Mouse (Mus musculus): ENCODE measurements around the gene Osbpl10. TPM values are rescaled to one million over a fixed set of nuclear protein-coding genes. Genes with fewer than 3 reads are reported as not detected.

Gene Osbpl10
- polyA plus RNA-seq, 1 experiment: 7.1 TPM

- TF ChIP-seq POLR2A (IDR thresholded peaks at IDR 0.05; ENCODE audit: borderline replicate concordance, extremely low read depth, low read depth, low read length) (no peak), CTCF (IDR thresholded peaks at IDR 0.05; ENCODE audit: insufficient read depth, low read length) (no peak)
- WGBS: 70% methylated on average over 6 of the region's 6 CpGs
- no peak for DNase-seq
- Histone ChIP-seq H3K4me1 (ENCODE audit: control insufficient read depth, insufficient read depth, low read length) (peaks cover 3% of the 10 kb centered on the region), H3K4me3 (replicated peaks; ENCODE audit: extremely low read depth, low read depth, low read length) (no peak overlapping the region)
Observed at GRCm38 (mm10) chr9:114979969-114980368, 1.6 kb downstream of the Osbpl10 start.

- 90% methylated on average over 16 of the region's 16 CpGs for WGBS
- TF ChIP-seq POLR2A (IDR thresholded peaks at IDR 0.05; ENCODE audit: borderline replicate concordance, extremely low read depth, low read depth, low read length): no peak
- TF ChIP-seq CTCF (IDR thresholded peaks at IDR 0.05; ENCODE audit: insufficient read depth, low read length): no peak
- Histone ChIP-seq H3K4me3 (replicated peaks; ENCODE audit: extremely low read depth, low read depth, low read length) (no peak within 1 kb of the TSS), H3K4me1 (ENCODE audit: control insufficient read depth, insufficient read depth, low read length) (peaks cover 1% of the 10 kb centered on the region)
- DNase-seq: no peak
Observed at GRCm38 (mm10) chr9:114982689-114983360, 4.5 kb downstream of the Osbpl10 start, which contains the start of gene Rps27rt. TSS of gene Rps27rt (minus strand) at chr9:114982739.

GRCm38 (mm10) chr9:114985741-114986140, 7.4 kb downstream of the Osbpl10 start:
- Histone ChIP-seq H3K4me1 (ENCODE audit: control insufficient read depth, insufficient read depth, low read length) (peaks cover 4% of the 10 kb centered on the region; the same call in 1 of the 2 replicates), H3K4me3 (replicated peaks; ENCODE audit: extremely low read depth, low read depth, low read length) (no peak overlapping the region)
- no peak for DNase-seq
- WGBS: 92% methylated on average over 5 of the region's 5 CpGs
- TF ChIP-seq POLR2A (IDR thresholded peaks at IDR 0.05; ENCODE audit: borderline replicate concordance, extremely low read depth, low read depth, low read length) (no peak), CTCF (IDR thresholded peaks at IDR 0.05; ENCODE audit: insufficient read depth, low read length) (no peak)

GRCm38 (mm10) chr9:114986361-114986760, 8.0 kb downstream of the Osbpl10 start:
- TF ChIP-seq CTCF (IDR thresholded peaks at IDR 0.05; ENCODE audit: insufficient read depth, low read length): no peak
- no peak for DNase-seq
- Histone ChIP-seq H3K4me3 (replicated peaks; ENCODE audit: extremely low read depth, low read depth, low read length) (no peak overlapping the region), H3K4me1 (ENCODE audit: control insufficient read depth, insufficient read depth, low read length) (peaks cover 4% of the 10 kb centered on the region; the same call in 1 of the 2 replicates)
- 95% methylated on average over 5 of the region's 5 CpGs for WGBS

GRCm38 (mm10) chr9:114988029-114988428, 9.7 kb downstream of the Osbpl10 start:
- WGBS: 92% methylated on average over 3 of the region's 3 CpGs
- H3K4me1 ChIP-seq (ENCODE audit: control insufficient read depth, insufficient read depth, low read length): peaks cover 4% of the 10 kb centered on the region; the same call in 1 of the 2 replicates
- TF ChIP-seq POLR2A (IDR thresholded peaks at IDR 0.05; ENCODE audit: borderline replicate concordance, extremely low read depth, low read depth, low read length) (no peak), CTCF (IDR thresholded peaks at IDR 0.05; ENCODE audit: insufficient read depth, low read length) (no peak)
- no peak overlapping the region for H3K4me3 ChIP-seq (replicated peaks; ENCODE audit: extremely low read depth, low read depth, low read length)
- no peak for DNase-seq

- TF ChIP-seq POLR2A (IDR thresholded peaks at IDR 0.05; ENCODE audit: borderline replicate concordance, extremely low read depth, low read depth, low read length): no peak
- TF ChIP-seq CTCF (IDR thresholded peaks at IDR 0.05; ENCODE audit: insufficient read depth, low read length): no peak
- Histone ChIP-seq H3K4me1 (ENCODE audit: control insufficient read depth, insufficient read depth, low read length) (peaks cover 4% of the 10 kb centered on the region; the same call in 1 of the 2 replicates), H3K4me3 (replicated peaks; ENCODE audit: extremely low read depth, low read depth, low read length) (no peak overlapping the region)
- no peak for DNase-seq
- 70% methylated on average over 6 of the region's 6 CpGs for WGBS
Observed at GRCm38 (mm10) chr9:114988610-114989327, 10.4 kb downstream of the Osbpl10 start.

GRCm38 (mm10) chr9:114990421-114990820, 12.1 kb downstream of the Osbpl10 start:
- WGBS: 52% methylated on average over 10 of the region's 10 CpGs
- no peak for TF ChIP-seq CTCF (IDR thresholded peaks at IDR 0.05; ENCODE audit: insufficient read depth, low read length)
- TF ChIP-seq POLR2A (IDR thresholded peaks at IDR 0.05; ENCODE audit: borderline replicate concordance, extremely low read depth, low read depth, low read length): no peak
- Histone ChIP-seq H3K4me3 (replicated peaks; ENCODE audit: extremely low read depth, low read depth, low read length) (no peak overlapping the region), H3K4me1 (ENCODE audit: control insufficient read depth, insufficient read depth, low read length) (peaks cover 4% of the 10 kb centered on the region; the same call in 1 of the 2 replicates)
- peak; percentile 59 for DNase-seq

GRCm38 (mm10) chr9:114992528-114992927, 14.2 kb downstream of the Osbpl10 start:
- DNase-seq: no peak
- 94% methylated on average over 2 of the region's 2 CpGs for whole genome bisulfite sequencing
- H3K4me3 ChIP-seq (replicated peaks; ENCODE audit: extremely low read depth, low read depth, low read length): no peak overlapping the region
- peaks cover 4% of the 10 kb centered on the region; the same call in 1 of the 2 replicates for H3K4me1 ChIP-seq (ENCODE audit: control insufficient read depth, insufficient read depth, low read length)
- TF ChIP-seq POLR2A (IDR thresholded peaks at IDR 0.05; ENCODE audit: borderline replicate concordance, extremely low read depth, low read depth, low read length): no peak
- no peak for TF ChIP-seq CTCF (IDR thresholded peaks at IDR 0.05; ENCODE audit: insufficient read depth, low read length)

GRCm38 (mm10) chr9:114995250-114995649, 16.9 kb downstream of the Osbpl10 start:
- 82% methylated on average over 4 of the region's 4 CpGs for WGBS
- TF ChIP-seq CTCF (IDR thresholded peaks at IDR 0.05; ENCODE audit: insufficient read depth, low read length): no peak
- no peak for TF ChIP-seq POLR2A (IDR thresholded peaks at IDR 0.05; ENCODE audit: borderline replicate concordance, extremely low read depth, low read depth, low read length)
- Histone ChIP-seq H3K4me1 (ENCODE audit: control insufficient read depth, insufficient read depth, low read length) (no peaks in the 10 kb centered on the region), H3K4me3 (replicated peaks; ENCODE audit: extremely low read depth, low read depth, low read length) (no peak overlapping the region)
- no peak for DNase-seq

Data from lung, adult 2 months (tissue).